Mouse (Mus musculus) erythroblast, embryonic 14.5 days (primary cell): ENCODE measurements around the gene Son.

ENCODE experiments used
- GATA1 ChIP-seq: IDR thresholded peaks from 2 replicates; pipeline ENCODE4 v1.6.1; 2012; ENCODE audit warnings: low read length, inconsistent platforms, mixed read lengths
- TAL1 ChIP-seq: IDR thresholded peaks from 3 replicates; pipeline ENCODE4 v1.6.1; 2012; ENCODE audit warnings: low read length, inconsistent platforms, mixed read lengths

- TF ChIP-seq GATA1 (no peak), TAL1 (no peak)
Measured at GRCm38 (mm10) chr16:91618511-91619501, 28.5 kb upstream of the Son start, which contains the start of gene Dnajc28.
